Mouse (Mus musculus): ENCODE results near the gene Ppp1cb.
"Not testable (repeated sequence)": the region's sequence is repeated elsewhere in the genome, so short reads cannot be mapped to it uniquely, and the experiment has no call there.

The Ppp1cb gene

DNA sequence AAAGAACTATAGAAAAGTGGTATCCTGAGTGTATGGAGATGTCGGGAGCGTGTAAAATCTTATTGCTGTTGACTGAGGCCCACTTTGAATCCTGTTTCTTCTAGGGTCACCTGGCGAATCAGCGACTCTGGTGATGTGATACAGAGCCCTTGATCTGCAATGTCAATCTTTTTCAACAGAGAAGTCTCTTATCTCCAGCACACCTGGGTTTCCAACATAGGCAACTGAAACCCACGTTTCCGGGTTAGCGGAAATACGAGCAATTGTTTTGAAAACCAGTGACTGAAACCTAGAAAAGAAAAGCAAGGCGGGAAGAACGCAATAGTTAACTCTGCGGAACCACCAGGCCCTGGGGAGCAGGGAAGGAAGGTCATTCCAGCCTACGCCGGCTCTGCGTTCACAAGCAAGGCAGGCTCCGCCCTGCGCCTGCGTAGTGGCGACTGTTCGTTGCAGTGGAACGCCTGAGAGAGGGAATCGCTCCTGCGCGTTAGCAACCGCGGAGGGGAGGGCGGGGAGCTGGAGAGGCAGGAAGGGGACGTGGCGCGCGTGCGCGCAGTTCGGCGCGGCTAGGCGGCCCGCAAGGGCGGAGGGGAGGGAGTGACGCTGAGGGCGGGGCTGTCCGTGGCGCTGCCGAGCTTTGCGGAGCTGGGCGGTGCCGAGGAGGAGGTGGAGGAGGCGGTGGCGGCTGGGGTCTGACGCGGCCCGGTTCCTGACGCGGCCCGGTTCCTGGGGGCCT lies at the start of gene Ppp1cb:
Ppp1cb (plus strand) TSS at position 436 of the 736 bp plus-strand sequence.
- DNase-seq, result peak; percentile 97 to 99

DNA sequence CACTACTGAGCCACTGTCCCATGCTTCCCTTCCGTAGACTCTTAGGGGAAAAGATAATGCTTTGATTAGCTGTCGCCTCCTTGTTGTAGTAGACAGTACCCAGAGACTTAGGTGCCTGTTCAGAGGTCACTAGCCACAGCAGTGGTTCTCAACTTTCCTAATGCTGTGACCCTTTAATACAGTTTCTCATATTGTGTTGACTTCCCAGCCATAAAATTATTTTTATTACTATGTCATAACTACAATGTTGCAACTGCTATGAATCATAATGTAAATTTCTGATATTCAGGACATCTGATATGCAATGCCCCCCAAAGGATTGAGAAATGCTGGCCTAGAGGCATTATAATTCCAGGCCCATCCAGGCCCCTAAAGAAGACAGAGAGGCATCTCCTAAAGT lies 48.9 kb upstream of the Ppp1cb start:
- DNase-seq, result no peak

DNA sequence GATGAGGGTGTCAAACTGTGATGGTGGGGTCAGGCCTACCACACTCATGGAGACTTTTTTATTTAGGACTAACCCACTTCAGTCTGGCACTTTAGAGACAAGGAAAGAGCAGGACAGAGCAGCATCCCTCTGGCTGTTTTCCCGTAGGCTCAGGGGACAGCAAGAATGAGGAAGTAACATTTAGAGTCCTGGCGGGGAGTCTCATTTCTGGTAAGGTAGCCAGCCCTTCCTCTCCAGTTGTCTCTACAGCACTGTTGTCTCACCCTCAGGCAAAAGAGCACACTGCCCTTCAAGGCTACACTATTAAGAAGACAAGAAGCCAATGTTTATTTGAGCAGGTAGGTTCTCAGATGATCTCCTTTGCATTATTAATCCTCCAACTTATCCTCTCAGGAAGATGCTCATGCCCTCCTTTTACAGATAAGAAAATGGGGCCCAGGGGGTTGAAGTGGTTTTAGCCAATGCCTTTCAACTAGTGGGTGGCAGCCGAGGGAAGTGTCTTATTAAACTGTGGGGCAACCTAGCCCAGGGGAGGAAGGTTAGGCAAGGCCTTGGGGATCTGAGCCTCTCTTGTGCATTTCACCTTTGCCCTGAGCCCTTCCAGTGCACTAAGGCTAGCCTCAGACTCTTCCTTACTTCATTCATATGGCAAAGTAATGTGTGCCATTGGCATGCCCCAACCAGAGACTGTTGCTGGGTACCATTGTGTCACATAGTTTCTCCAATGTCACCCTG lies 47.5 kb upstream of the Ppp1cb start:
- DNase-seq, result no peak

DNA sequence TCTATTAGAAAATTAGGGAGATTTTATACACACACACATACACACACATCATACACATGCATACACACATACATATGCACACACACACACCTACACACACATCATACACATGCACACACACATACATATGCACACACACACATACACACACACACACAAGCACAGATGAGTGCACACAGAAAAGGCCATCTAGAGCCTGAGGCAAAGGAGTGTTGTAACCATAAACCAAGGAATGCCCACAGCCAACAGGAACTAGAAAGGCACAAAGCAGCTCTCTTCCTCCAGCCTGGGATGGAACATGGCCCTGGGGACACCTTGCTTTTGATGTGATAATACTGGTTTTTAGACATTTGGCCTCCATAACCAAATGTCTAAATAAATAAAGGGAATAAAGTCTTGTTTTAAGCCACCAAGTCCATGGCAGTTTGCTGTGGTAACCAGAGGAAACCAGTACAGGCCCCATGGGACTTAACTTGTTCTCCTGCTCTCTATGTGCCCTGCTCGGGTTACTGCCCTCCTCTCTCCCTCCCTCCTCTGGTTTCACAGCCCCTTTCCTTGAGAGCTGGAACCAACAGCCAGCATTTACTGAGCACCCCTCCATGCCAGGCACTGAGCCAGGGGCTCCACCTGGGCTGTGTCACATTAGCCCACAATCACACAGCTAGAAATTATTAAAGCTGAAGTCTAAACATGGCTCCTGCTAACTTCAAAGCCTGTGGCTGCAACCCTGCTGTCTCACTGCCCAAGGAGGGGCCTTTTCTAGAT lies 46.3 kb upstream of the Ppp1cb start:
- peak; percentile 75 to 86 for DNase-seq

DNA sequence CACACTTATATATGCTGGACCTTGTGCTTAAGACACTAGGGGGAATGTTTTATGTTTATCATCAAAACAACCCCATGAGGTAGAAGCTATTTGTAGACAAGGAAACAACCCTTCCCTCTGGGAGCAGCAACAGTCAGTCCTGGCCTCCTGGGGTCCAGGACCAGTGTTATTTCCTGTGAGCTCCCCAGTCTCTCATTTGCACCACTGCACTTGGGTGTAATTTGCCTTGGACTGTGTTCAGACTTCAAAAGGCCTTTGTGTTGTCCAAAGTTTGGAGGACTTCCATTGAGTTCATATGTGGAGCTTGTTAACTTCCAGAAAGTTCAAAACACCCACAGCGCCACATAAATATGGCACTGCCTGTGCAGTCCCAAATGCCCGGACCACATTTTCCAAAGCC lies 45.6 kb upstream of the Ppp1cb start:
- DNase-seq, result no peak

DNA sequence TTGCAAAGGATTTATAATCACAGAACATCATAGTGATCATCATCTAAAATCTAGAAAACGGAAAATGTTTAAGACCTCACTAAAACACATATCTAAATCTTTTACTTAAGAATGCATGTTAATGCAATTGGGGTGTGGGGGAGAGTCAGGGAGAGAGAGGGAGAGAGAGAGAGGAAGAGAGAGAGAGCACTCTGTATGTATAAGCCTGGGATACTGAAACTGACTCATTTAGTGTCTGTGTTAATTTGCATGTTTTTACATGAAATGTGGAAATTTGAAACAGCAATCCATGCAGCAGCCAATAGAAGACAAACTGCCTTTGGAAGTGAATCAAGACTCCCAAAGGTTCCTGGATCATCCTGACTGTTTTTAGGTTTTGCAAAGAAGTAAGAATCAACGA lies 45.1 kb upstream of the Ppp1cb start:
- no peak for DNase-seq

DNA sequence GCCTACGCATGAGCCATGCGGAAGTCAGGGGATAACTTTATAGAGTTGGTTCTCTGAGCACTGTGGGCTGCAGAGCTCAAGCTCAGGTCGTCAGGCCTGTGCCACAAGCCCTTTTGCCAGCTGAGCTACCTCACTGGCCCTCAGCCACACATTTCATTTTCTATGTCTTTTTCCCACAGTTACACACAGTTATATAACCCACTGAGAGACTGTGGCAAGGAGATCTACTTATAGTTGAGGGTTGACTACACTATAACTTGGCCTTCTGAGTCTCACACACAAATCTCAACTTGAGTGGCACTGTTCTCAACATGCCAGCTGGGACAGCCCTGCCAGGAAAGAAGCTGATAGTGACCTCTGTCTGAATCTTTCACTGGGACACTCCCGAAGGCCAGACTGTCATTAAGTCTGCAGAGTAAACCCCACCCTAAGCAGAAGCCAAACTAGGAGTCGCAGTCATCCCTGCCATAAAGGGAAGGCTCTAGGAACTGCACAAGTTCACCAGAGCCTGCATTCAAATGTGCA lies 44.1 kb upstream of the Ppp1cb start:
- no peak for DNase-seq

DNA sequence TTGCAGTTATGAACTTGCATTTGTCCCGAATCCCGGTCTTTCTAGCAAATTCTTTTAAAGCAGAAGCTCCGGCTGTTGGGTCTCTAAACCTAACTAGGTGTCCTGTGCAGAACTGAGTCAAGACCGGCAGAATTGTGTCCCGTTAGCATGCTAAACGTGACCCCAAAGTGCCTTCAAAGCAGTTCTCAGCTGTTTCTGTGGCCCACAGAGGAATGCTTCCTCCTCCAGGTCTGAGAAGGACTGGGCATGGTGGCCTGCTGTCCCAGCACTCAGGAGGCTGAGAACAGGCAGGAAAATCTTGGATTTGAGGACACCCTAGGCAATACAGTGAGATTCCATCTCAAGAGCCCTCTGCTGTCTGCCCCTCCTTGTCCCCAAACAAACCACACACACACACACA lies 43.1 kb upstream of the Ppp1cb start:
- no peak for DNase-seq

DNA sequence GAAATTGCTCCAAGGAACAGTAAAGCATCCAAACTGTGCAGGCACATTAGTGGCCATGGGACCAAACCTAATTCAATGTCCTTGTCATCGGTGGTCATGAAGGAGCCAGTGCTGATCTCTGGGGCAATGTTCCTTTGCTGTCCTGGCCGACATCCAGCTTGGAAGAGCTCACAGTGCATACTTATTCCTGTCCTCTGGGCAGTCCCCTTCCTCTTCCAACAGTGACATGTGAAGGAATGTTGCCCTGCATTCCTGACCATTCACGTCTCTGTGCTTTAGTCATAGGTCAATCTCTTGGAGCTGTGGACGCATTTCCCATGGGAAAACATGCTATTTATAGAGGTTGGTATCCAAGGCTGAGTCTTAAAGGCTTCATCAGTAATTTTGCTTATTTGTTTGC lies 41.8 kb upstream of the Ppp1cb start:
- DNase-seq, result no peak

DNA sequence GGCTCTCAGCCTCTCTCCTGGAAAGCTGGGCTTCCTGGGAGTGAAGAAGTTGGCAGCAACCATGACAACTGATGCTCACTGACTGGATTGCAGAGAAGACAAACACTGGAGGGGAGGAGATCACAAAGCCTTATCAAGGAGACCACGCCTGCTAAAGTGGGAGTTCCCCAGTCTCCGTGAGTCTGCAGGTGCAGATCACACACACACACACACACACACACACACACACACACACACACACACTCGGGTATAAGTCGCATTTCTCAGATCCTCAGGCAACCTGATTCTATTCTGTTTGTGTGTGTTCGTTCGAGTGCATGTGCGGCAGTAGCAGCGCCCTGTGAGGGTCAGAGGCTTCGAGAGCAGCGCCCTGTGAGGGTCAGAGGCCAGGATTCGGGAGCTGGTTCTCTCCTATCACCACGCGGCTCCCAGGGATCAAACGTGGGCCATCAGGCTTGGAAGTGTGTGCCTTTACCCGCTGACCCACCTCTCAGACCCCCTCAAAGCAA lies 36.5 kb upstream of the Ppp1cb start:
- no peak for DNase-seq

DNA sequence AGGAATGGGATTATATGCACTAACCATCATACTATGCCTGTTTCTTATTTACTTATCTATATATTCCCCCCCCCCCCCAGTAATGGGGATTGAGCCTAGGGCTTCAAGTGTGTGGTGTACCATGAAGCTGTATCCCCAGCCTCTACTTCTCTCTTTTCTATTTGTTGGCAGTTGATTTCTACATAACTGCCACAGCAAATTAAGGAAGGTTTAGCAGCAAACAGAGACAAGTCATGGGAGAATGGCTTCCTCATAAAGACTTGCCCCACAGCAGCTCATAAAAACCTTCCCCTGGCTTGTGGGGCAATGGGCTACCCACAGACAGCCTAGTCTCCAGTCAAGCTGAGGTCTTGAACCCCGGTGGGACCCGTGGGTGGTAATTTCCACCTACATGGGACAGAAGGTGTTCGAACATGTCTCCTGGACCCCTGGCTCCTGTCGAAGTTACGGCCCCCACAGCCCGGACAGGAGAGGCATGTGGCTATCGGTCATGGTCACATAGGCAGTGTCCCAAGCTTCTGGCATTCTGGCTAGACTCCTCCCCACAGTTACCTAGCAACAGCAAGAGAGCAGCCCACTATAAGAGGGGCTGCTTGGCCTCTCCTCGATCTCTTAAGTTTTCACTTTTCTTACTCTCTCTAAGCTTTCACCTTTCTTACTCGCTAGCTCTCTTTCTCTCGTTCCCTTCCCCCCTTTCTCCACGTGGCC lies 35.1 kb upstream of the Ppp1cb start:
- no peak for DNase-seq

DNA sequence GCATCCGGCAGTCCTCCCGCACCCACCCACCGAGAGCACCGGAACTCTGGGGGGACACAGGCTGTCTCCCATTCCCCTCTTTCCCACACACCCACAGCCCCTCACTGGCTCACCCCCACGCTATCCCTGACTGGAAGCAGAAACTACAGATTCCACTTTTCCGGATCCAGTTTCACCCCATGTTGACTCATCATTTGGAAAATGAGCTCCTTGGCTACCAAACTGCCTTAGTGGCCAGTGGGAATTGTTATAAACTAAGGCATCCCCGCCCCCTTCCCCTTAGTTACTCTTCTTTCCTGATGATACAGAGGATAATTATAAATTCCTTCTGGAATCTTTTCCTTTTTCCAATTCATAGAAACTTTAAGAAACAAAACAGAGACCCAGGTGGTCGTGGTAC lies 34.2 kb upstream of the Ppp1cb start:
- no peak for DNase-seq

DNA sequence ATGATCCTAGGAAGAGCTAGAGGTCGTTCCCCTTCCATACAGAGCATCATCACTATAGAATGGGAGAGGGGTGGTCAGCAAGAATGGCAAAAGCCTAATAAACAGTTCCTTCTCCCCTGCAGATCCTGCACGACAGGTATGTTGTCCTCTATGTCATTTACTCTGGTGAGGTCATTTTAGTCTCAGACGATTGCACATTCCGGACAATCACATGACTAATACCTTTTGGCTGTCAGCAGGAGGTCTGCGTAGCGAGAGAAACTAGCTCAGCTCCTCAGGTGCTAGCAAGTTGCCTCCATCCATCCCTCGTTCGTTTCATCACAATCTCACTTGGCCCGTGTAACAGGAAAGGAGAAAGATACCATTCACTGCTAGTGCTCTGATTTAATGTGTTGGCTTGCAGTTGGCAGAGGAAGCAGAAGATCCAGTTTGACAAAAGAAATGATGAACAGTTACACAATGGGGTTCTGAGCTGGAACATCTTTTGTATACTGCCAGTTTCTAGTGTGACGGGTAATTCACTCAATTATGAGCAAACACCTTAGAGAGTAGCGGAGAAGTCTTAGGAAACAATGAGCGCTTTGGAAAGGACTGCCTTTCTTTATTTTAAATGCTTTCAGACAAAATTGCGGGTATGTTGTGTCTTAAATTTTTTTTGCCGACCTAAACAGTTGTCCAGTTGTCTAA lies 33.0 kb upstream of the Ppp1cb start:
- no peak for DNase-seq

DNA sequence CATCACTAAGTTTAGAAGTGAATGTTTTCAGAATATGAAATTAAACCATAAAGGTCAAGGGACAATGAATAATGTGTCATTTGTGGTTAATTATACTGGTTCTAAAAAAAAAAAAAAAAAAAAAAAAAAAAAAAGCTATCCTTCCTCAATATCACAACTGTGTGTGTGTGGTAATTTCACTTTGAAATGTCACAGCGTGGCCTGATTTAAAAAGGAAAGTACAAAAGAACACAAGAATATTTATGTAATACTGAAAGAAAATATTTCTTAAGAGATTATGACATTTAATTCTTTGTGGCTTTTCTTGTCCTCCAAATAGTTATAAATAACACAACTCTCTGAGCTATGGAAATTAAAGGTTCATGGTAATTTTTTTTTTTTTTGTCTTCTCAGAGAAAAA lies 28.2 kb upstream of the Ppp1cb start:
- DNase-seq, result no peak

DNA sequence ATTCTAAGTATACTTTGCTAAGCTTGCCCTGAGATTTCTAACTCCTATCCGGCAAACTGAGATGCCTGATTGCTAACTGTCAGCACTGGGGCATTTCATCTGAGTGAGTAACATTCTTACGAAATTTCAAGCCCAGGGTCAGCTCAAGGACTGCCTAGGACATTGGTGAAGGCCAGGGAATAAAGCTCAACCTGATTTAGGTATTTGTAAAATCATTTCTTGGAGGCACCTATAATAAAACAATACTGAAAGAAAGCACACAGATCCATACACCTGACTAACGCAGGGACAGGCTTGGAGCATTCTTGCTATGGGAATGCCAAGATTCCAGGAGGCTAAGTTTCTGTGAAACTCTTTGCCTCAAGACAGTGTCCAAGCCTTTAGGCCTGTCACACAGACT lies 24.3 kb upstream of the Ppp1cb start:
- DNase-seq, result not testable (repeated sequence)

DNA sequence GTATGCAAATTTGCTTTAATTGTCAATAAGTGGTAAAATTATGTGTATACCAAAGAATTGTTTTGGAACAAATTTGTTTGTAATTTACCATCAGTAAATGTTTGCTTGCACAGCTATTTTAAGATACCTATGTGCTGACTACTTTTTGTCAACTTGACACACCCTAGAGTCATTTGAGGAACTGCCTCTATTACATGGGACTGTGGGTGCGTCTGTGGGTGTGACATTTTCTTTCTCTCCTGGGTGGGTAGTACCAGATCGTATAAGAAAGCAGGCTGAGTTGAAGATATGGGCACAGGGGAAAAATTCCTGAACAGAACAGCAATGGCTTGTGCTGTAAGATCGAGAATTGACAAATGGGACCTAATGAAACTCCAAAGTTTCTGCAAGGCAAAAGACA lies 23.0 kb upstream of the Ppp1cb start:
- DNase-seq, result no peak

DNA sequence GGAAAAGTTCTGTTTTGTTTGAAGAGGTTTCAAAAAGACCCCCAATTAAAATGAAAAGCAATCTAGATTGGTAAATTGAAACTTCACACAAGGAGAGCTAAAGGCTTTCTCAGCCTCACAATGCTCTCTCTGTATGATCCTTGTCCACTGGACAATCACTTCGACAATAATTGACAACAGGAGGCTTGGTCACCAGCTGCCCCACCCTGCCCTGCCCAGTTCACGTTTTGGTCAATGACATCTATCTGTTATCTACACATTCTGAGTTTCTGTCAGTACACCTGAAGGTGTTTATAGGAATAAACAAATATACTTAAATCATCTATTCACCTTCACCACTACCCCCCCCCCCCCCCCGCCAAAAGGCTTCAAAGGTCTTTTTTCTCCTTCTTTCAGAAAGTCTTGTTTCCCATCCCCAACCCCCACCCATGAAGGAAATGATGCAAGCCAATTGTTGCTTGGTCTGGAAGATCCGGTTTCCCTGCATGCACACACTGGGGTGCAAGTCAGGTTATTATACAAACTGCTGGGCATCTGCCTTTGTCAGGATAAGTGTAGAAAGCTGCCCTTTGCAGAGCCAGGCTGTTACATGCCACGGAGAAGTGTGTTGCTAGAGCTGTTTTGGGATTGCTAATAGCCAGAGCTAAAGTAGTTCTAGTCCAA lies 20.6 kb upstream of the Ppp1cb start:
- no peak for DNase-seq

DNA sequence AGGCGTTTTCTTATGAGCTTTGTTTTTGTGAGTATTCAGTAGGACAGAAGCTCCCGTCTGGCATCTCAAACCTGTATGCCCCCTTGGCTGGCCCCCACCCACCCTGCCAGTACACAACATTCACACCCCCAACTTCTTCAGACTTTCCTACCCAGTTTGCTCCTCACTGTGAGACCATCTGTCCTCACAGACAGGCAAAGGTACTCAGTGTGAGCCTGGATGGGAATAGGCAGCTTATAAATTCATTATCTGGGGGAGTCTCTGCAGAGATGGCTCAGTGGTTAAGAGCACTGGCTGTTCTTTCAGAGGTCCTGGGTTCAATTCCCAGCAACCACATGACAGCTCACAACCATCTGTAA lies 20.1 kb upstream of the Ppp1cb start:
- peak; percentile 41 to 60 for DNase-seq

DNA sequence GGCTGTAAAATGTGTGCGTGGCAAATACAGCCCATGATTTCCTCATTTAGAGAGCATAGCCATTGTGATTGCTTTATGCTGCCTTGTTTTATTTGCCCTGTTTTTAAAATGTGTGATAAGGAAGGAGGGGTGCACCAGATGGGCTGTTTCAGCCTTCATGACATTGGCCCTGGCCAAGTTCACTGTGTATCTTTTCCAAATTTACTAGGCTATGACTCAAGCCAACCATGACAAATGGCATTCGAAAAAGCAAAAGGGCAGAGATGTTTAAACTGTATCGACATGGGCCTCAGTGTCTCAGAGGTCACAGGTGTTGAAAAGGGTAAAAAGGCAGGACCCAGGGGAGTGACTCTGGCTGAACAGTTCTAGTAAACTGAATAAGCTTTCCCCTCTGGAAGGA lies 17.3 kb upstream of the Ppp1cb start:
- DNase-seq, result peak in 1 of 2 experiments; percentile 9

DNA sequence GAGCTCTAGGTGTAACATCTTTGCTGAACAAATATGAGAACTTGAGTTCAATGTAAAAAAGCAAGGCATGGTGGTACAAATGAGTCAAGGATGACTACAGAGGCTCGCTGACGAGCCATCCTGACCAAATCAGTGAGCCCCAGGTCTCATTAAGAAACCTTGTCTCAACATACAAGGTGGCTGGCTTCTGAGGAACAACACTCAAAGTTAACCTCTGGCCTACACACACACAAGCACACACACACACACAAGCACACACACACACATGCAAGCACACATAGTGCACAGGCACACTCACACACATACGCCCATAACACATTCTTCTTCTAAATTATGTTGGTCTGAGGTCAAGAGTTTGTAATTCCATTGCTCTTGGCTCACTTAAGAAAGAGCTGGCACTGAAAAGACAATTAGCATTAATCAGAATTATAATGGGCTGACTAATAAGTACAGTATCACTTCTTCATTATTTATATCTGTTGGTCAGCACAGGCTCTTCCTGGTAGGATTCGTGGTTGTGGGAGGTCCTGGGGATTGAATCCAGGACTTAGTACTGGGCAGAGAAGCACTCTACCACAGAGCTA lies 16.6 kb upstream of the Ppp1cb start:
- DNase-seq, result no peak

DNA sequence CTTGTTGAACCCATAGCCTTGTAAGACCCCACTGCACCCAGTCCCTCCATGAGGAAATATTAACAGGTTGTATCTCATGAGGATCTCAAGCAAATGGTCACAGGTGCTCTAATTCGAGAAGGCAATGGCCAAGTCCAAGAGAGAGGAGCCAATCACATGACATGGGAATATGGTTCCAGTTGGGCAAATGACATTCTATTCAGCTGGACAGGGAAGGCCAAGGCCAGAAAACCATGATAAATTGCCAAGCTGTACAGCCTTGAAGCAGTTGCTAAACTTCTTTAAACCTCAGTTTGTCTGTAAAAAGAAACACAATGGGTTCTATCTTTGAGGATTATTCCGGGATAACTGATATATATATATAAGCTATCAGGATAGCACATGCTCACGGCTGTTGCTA lies 14.7 kb upstream of the Ppp1cb start:
- no peak for DNase-seq

All from cerebellum, postnatal 10 days (tissue).